In genomic region chr2:75588572-75588971, GRCm38 (mm10) we compare ENCODE assay signal across 8 mouse cellular contexts.
DNase-seq lines count a peak whose midpoint lies in the region; ATAC-seq and TF ChIP-seq lines count a peak whose summit lies in the region.

No protein-coding gene starts in this region.

- no peak overlapping the region for H3K9ac ChIP-seq in heart, embryonic 12.5 days
- no peak overlapping the region for H3K9ac ChIP-seq in hindbrain, embryonic 15.5 days

- no peak overlapping the region for H3K4me3 ChIP-seq in heart, embryonic 12.5 days
- H3K4me3 ChIP-seq in G1E (ENCODE audit: low read depth, low read length) = no peak overlapping the region
- no peak overlapping the region for H3K4me3 ChIP-seq in hindbrain, embryonic 15.5 days
- no peak overlapping the region for H3K4me3 ChIP-seq in limb, embryonic 10.5 days

- no peaks in the 10 kb centered on the region for H3K36me3 ChIP-seq in heart, embryonic 12.5 days
- no peaks in the 10 kb centered on the region for H3K36me3 ChIP-seq in G1E (replicated peaks)
- H3K36me3 ChIP-seq in hindbrain, embryonic 15.5 days = no peaks in the 10 kb centered on the region
- no peaks in the 10 kb centered on the region for H3K36me3 ChIP-seq in limb, embryonic 10.5 days

- no peak overlapping the region for H3K4me2 ChIP-seq in heart, embryonic 12.5 days
- no peak overlapping the region for H3K4me2 ChIP-seq in hindbrain, embryonic 15.5 days

- no peaks in the 10 kb centered on the region for H3K9me3 ChIP-seq in heart, embryonic 12.5 days (replicated peaks)
- H3K9me3 ChIP-seq in G1E (replicated peaks) = no peaks in the 10 kb centered on the region
- H3K9me3 ChIP-seq in hindbrain, embryonic 15.5 days = no peaks in the 10 kb centered on the region
- no peaks in the 10 kb centered on the region for H3K9me3 ChIP-seq in limb, embryonic 10.5 days (replicated peaks)

- H3K4me1 ChIP-seq in heart, embryonic 12.5 days (replicated peaks) = peaks cover 4% of the 10 kb centered on the region; the same call in 1 of the 2 replicates
- peaks cover 3% of the 10 kb centered on the region; the same call in 1 of the 2 replicates for H3K4me1 ChIP-seq in G1E (ENCODE audit: insufficient read depth, low read depth, low read length)
- H3K4me1 ChIP-seq in hindbrain, embryonic 15.5 days (replicated peaks) = peaks cover 19% of the 10 kb centered on the region
- H3K4me1 ChIP-seq in limb, embryonic 10.5 days = peaks cover 79% of the 10 kb centered on the region

- peak; percentile 45; the same call in 1 of the 2 replicates for TF ChIP-seq CTCF in G1E (IDR thresholded peaks at IDR 0.05; ENCODE audit: low read depth, low read length)

- no peak overlapping the region for H3K27ac ChIP-seq in heart, embryonic 12.5 days (ENCODE audit: poor library complexity, severe bottlenecking)
- no peak overlapping the region; the same call in 1 of the 2 replicates for H3K27ac ChIP-seq in hindbrain, embryonic 15.5 days (replicated peaks)
- no peak overlapping the region for H3K27ac ChIP-seq in limb, embryonic 10.5 days

- no peak for ATAC-seq in heart, embryonic 12.5 days (ENCODE audit: insufficient number of reproducible peaks, low FRiP score)
- no peak for ATAC-seq in G1E (ENCODE audit: extremely low read depth, insufficient number of reproducible peaks, low FRiP score, poor library complexity, severe bottlenecking)
- 0 out of 2 replicates have a peak, but pooled peaks have one; percentile 27 for ATAC-seq in hindbrain, embryonic 15.5 days (ENCODE audit: low FRiP score, low read depth)

- DNase-seq in heart, adult 9 months (ENCODE audit: low spot score in 2 of 2) = peak; percentile 37 to 83
- no peak for DNase-seq in G1E (ENCODE audit: low spot score)
- peak; percentile 91 for DNase-seq in embryo, embryonic 10 days (ENCODE audit: low spot score)
- DNase-seq in limb, embryonic 10.5 days (ENCODE audit: low spot score) = peak; percentile 67
- DNase-seq in neural tube, embryonic 10.5 days (ENCODE audit: extremely low spot score, low spot score) = peak; percentile 48
- DNase-seq in thymus, postnatal 10 days (ENCODE audit: low spot score in 2 of 2) = peak; percentile 51 to 85

- under 1% methylated on average over 6 of the region's 6 CpGs for WGBS in heart, embryonic 12.5 days
- 1% methylated on average over 6 of the region's 6 CpGs for WGBS in hindbrain, embryonic 15.5 days
- 0% methylated on average over 6 of the region's 6 CpGs for WGBS in limb, embryonic 10.5 days

- H3K27me3 ChIP-seq in heart, embryonic 12.5 days (replicated peaks) = 0 out of 2 replicates have a peak, but pooled peaks cover 16% of the 10 kb centered on the region
- peaks cover 30% of the 10 kb centered on the region for H3K27me3 ChIP-seq in G1E (ENCODE audit: insufficient read depth, low read length)
- no peaks in the 10 kb centered on the region; the same call in 1 of the 2 replicates for H3K27me3 ChIP-seq in hindbrain, embryonic 15.5 days
- H3K27me3 ChIP-seq in limb, embryonic 10.5 days (ENCODE audit: low read depth, poor library complexity, severe bottlenecking) = peaks cover 14% of the 10 kb centered on the region; the same call in 1 of the 2 replicates
